Mouse (Mus musculus) stomach, embryonic 15.5 days (tissue): Measurements from ENCODE around the gene Hgd. TPM values are rescaled to one million over a fixed set of nuclear protein-coding genes. Genes with fewer than 3 reads are reported as not detected.
A peak's percentile ranks its signal among the peaks of the same experiment; 100 is the strongest.
"Not testable (repeated sequence)": the region's sequence is repeated elsewhere in the genome, so short reads cannot be mapped to it uniquely, and the experiment has no call there.

Experiments used
- ATAC-seq: fragments of 200-750 bp; cut with Nextera tagmentation; 2 replicates; pipeline ENCODE4 v1.8.0; 2017; ENCODE audit warnings: low read depth, moderate number of reproducible peaks, moderate TSS enrichment; ENCODE audit not compliant: insufficient read depth, low FRiP score
- H3K27ac ChIP-seq: fragments of 300-500 bp; sonication (generic); 2 replicates; pipeline ENCODE4 v1.5.1; 2015; ENCODE audit warnings: mild to moderate bottlenecking, inconsistent platforms
- H3K27me3 ChIP-seq: fragments of 300-500 bp; sonication (generic); replicated peaks from 2 replicates; pipeline ENCODE4 v1.6.1; 2015; ENCODE audit warnings: inconsistent platforms
- H3K36me3 ChIP-seq: fragments of 300-500 bp; sonication (generic); 2 replicates; pipeline ENCODE4 v1.6.1; 2015; ENCODE audit warnings: inconsistent platforms
- H3K4me1 ChIP-seq: fragments of 300-500 bp; sonication (generic); 2 replicates; pipeline ENCODE4 v1.6.1; 2015; ENCODE audit warnings: inconsistent platforms
- H3K4me2 ChIP-seq: fragments of 300-500 bp; sonication (generic); 2 replicates; pipeline ENCODE4 v1.6.1; 2015; ENCODE audit warnings: mild to moderate bottlenecking, inconsistent platforms
- H3K4me3 ChIP-seq: fragments of 300-500 bp; sonication (generic); replicated peaks from 2 replicates; pipeline ENCODE4 v1.5.1; 2015; ENCODE audit warnings: inconsistent platforms
- H3K9ac ChIP-seq: fragments of 300-500 bp; sonication (generic); 2 replicates; pipeline ENCODE4 v1.6.1; 2015; ENCODE audit warnings: inconsistent platforms
- H3K9me3 ChIP-seq: fragments of 300-500 bp; sonication (generic); 2 replicates; pipeline ENCODE4 v1.6.1; 2016; ENCODE audit warnings: inconsistent platforms
- WGBS: fragments of 180-500 bp; shearing (Covaris S2); methylation state at CpG from one replicate; pipeline ENCODE4 v1.1.7; 2015; 5-methylcytosine and 5-hydroxymethylcytosine counted together
- polyA plus RNA-seq: library from polyadenylated mRNA; unstranded; fragments of >200 nt; fragmentation: Nextera tagmentation; extraction: Ambion mirVana; gene quantifications from 2 replicates; pipeline ENCODE4 v1.2.1, GENCODE M21; 2015

Hgd gene
- polyA plus RNA-seq, 1 experiment from 2014 or later, result 3.4 TPM

DNA sequence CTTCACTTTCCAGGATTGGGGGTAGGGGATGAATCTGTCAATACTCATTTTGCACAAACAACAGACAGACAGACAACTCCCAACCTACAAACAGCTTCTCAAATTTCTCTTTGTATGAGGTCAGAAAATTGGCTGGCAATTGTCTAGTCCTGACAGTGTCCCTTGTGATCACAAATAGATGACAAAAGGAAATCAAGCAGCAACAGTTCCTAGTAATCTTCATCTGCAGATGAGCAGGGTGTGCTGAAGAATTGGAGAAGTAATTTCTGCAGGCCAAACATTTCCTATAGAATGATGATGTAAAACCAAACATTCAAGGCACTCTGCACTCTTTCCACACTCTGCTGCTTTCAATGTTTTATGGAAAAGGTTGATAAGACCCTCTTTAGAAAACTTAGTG is 57.8 kb downstream of the Hgd start:
- Histone ChIP-seq H3K9me3 (no peaks in the 10 kb centered on the region), H3K4me2 (no peak overlapping the region), H3K9ac (no peak overlapping the region), H3K27me3 (no peaks in the 10 kb centered on the region), H3K4me3 (no peak overlapping the region), H3K27ac (no peak overlapping the region), H3K4me1 (no peaks in the 10 kb centered on the region), H3K36me3 (no peaks in the 10 kb centered on the region)
- no peak for ATAC-seq

DNA sequence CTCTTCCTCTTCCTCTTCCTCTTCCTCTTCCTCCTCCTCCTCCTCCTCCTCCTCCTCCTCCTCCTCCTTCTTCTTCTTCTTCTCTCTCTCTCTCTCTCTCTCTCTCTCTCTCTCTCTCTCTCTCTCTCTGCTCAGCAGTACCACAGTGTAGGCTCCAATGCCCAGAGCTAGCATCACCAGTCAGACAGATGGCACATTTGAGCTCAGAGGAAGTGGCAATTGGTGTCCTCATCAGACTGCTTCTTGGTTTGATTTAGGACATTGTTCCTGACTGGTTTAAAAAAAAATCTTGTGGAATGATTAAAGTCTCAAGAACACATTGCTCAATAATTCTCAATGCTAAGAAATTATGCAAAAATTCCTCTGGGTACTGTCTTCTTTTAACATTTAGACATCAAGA is 60.6 kb downstream of the Hgd start:
- H3K9ac ChIP-seq, H3K27ac ChIP-seq, H3K4me2 ChIP-seq, H3K27me3 ChIP-seq, H3K4me3 ChIP-seq, H3K36me3 ChIP-seq, H3K9me3 ChIP-seq, H3K4me1 ChIP-seq, ATAC-seq: not testable (repeated sequence)

DNA sequence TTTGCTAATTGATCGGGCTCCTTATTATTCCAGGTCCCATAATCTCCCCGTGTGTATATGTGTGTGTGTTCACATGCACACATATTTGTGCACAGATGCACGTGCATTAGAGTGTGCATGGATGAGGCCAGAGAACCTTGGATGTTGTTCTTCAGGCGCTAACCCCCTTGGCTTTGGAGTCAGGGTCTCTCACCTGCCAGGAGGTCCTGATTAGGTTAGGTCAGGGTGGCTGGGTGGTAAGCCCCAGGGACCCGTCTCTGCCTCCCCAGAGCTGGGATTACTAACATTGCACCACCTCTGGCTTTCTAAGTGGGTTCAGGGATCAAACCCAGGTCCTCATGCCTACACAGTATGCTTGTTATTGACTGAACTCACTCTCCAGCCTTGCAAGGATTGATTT is 64.5 kb downstream of the Hgd start:
- Histone ChIP-seq H3K4me3 (no peak overlapping the region), H3K4me1 (no peaks in the 10 kb centered on the region), H3K27me3 (no peaks in the 10 kb centered on the region), H3K36me3 (peaks cover 19% of the 10 kb centered on the region), H3K4me2 (no peak overlapping the region), H3K27ac (no peak overlapping the region), H3K9ac (no peak overlapping the region), H3K9me3 (no peaks in the 10 kb centered on the region)
- ATAC-seq, result no peak
- WGBS, result 85% methylated on average over 5 of the region's 5 CpGs

DNA sequence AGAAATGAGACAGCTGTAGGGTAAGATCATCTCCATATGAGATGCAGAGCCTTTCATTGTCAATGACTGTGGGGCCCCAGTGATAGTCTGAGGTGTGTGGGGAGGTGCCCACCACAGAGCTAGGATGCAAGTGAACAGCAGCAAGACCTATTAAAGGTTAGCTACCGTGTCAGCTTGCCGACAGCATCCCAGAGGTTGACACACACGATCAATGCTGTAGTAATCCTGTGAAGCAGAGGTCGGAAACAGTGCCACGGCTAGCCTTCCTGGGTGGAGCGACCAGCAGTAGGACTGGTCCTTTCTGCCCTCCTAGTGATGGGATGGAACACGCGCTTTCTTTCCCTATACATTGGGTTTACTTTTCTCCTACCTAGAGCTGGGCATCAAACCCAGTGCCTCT is 65.3 kb downstream of the Hgd start:
- H3K36me3 ChIP-seq, result peaks cover 19% of the 10 kb centered on the region
- no peak overlapping the region for H3K27ac ChIP-seq
- 88% methylated on average over 8 of the region's 8 CpGs for whole genome bisulfite sequencing
- H3K9ac ChIP-seq, result no peak overlapping the region
- no peak for ATAC-seq
- H3K27me3 ChIP-seq, result no peaks in the 10 kb centered on the region
- no peaks in the 10 kb centered on the region for H3K9me3 ChIP-seq
- H3K4me3 ChIP-seq, result no peak overlapping the region
- H3K4me2 ChIP-seq, result no peak overlapping the region
- H3K4me1 ChIP-seq, result no peaks in the 10 kb centered on the region

DNA sequence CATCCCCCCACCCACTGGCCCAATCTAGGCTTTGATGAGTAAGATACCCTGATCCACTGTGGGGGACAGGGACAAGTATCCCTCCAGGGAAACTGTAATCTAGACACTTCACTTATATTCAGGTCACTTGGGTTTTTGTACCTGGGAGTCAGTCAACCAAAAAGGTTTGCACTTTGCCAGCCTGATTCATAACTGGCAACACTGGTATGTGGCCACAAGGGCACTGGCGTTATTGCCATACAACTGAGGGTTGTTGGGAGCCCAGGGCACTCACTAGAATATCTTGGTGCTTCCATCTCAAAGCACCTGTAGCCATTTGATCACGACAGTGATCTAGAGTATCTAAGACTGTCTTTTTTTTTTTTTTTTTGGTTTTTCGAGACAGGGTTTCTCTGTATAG is 65.8 kb downstream of the Hgd start:
- Histone ChIP-seq H3K9ac (no peak overlapping the region), H3K9me3 (no peaks in the 10 kb centered on the region), H3K4me1 (no peaks in the 10 kb centered on the region), H3K27me3 (no peaks in the 10 kb centered on the region), H3K4me2 (no peak overlapping the region), H3K27ac (no peak overlapping the region), H3K36me3 (peaks cover 19% of the 10 kb centered on the region), H3K4me3 (no peak overlapping the region)
- WGBS, result 88% methylated on average over 3 of the region's 3 CpGs
- no peak for ATAC-seq

DNA sequence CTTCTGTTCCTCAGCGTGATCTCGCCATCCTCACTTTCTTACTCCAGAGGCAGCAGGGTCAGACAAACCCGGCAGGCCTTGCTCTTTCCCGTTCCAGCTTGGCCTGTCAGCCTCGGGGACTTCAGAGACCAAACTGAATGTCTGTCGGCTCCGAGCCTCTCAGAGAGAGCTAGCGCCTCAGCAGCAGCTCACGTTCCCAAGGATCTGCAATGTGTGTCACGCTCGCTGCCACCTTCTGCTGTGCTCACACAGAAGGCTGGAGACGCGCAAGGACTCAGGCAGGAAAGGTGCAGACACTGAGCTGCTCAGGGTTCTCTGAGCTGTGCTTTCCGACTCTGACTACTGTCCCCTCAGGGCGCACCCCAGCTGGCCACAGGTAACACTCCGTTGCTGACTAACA is 67.1 kb downstream of the Hgd start:
- Histone ChIP-seq H3K27me3 (no peaks in the 10 kb centered on the region), H3K4me1 (0 out of 2 replicates have a peak, but pooled peaks cover under 1% of the 10 kb centered on the region), H3K4me3 (no peak overlapping the region), H3K9ac (no peak overlapping the region), H3K27ac (no peak overlapping the region), H3K36me3 (peaks cover 19% of the 10 kb centered on the region), H3K9me3 (no peaks in the 10 kb centered on the region), H3K4me2 (no peak overlapping the region)
- no peak for ATAC-seq
- WGBS, result 91% methylated on average over 16 of the region's 16 CpGs

DNA sequence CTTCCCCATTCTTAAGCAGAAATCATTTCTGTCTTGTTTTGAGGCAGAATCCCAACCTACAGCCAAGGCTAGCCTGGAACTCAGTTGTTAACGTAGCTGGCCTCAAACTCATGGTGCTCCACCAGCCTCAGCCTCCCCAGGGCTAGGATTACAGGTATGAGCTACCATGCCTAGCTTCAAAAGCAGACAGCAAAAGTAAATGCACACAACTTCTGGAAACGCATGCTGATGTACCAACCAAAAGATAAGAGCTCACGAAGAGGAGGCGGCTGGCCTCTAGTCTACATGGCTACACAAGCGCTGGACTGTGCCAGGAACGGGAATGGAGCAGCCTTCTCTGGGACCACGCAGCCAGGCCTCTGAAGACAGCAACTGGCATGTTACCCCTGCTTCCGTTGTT is 68.0 kb downstream of the Hgd start:
- no peak overlapping the region for H3K4me3 ChIP-seq
- ATAC-seq, result no peak
- H3K9me3 ChIP-seq, result no peaks in the 10 kb centered on the region
- peaks cover 9% of the 10 kb centered on the region; the same call in 1 of the 2 replicates for H3K4me1 ChIP-seq
- H3K27ac ChIP-seq, result no peak overlapping the region
- WGBS, result 90% methylated on average over 8 of the region's 8 CpGs
- H3K27me3 ChIP-seq, result no peaks in the 10 kb centered on the region
- peaks cover 19% of the 10 kb centered on the region for H3K36me3 ChIP-seq
- no peak overlapping the region for H3K9ac ChIP-seq
- no peak overlapping the region for H3K4me2 ChIP-seq

DNA sequence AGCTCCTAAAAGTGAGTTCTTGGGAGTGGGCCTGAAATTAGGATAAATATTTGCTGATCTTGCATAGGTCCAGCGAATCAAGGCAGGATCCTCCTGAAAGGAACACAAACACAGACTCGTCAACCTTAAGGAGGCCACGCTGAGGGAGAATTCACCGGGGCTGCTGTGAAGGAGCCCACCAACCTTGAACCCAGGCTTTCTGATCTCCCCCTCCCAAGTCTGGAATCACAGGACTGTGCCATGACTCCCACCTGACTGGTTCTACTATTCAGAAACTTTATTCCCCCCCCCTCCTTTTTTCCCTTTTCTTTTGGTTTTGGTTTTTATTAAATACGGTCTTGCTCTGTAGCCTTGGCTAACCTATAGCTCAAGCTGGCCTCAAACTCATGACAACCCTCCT is 69.1 kb downstream of the Hgd start:
- no peaks in the 10 kb centered on the region for H3K9me3 ChIP-seq
- no peak overlapping the region for H3K27ac ChIP-seq
- H3K27me3 ChIP-seq, result no peaks in the 10 kb centered on the region
- H3K4me2 ChIP-seq, result no peak overlapping the region
- 59% methylated on average over 5 of the region's 5 CpGs for WGBS
- H3K9ac ChIP-seq, result no peak overlapping the region
- H3K4me3 ChIP-seq, result no peak overlapping the region
- no peak for ATAC-seq
- peaks cover 19% of the 10 kb centered on the region for H3K36me3 ChIP-seq
- peaks cover 12% of the 10 kb centered on the region for H3K4me1 ChIP-seq

DNA sequence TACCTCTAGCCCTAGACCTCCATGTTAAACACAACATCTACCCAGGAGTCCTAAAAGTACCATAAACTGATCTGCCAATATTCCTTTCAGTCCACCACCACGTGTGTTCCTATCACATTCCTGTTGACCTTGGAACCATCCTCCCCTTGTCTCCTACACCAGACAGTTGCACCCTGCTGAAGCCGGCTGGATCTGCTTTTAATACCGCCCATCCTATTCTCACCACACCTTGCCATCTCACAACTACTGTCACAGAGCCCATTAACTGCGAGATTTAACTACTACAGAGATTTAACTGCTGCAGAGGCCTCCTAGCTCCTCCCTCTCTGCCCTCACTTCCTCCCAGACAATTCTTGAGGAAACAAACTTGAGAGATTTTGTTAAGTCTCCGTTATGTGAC is 71.5 kb downstream of the Hgd start:
- H3K4me3 ChIP-seq, result no peak overlapping the region

DNA sequence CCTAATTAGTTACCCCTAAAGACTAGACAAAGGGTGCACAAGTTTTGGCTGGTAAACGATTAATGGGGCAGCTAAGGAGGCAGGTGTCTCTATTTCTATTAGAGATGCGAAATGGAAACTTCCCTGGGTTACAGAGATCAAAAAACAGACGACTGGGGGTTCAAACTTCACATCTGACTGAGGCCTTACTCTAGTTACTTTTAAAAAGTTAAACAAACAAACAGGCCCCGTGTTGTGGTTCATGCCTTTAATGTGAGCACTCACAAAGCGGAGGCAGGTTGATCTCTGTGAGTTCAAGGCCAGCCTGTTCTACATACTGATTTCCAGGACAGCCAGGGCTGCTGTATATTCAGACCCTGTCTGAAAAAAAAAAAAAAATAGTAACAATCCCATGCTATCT is 72.7 kb downstream of the Hgd start:
- no peak overlapping the region for H3K27ac ChIP-seq
- peaks cover 20% of the 10 kb centered on the region for H3K4me1 ChIP-seq
- peak overlapping the region; percentile 31; the same call in 1 of the 2 replicates for H3K4me3 ChIP-seq
- H3K9ac ChIP-seq, result 0 out of 2 replicates have a peak overlapping the region, but pooled peaks have one; percentile 4
- no peak for ATAC-seq
- peak overlapping the region; percentile 54 for H3K4me2 ChIP-seq
- no peaks in the 10 kb centered on the region for H3K27me3 ChIP-seq
- peaks cover 4% of the 10 kb centered on the region; the same call in 1 of the 2 replicates for H3K36me3 ChIP-seq
- WGBS, result 77% methylated on average over 5 of the region's 5 CpGs
- no peaks in the 10 kb centered on the region for H3K9me3 ChIP-seq

More for the DNA sequence above, 71.5 kb downstream of the Hgd start:
- Histone ChIP-seq H3K9ac (no peak overlapping the region), H3K4me2 (no peak overlapping the region), H3K9me3 (no peaks in the 10 kb centered on the region), H3K36me3 (peaks cover 15% of the 10 kb centered on the region), H3K27ac (no peak overlapping the region), H3K4me1 (peaks cover 20% of the 10 kb centered on the region), H3K27me3 (no peaks in the 10 kb centered on the region)
- 78% methylated on average over 5 of the region's 5 CpGs for WGBS
- no peak for ATAC-seq

DNA sequence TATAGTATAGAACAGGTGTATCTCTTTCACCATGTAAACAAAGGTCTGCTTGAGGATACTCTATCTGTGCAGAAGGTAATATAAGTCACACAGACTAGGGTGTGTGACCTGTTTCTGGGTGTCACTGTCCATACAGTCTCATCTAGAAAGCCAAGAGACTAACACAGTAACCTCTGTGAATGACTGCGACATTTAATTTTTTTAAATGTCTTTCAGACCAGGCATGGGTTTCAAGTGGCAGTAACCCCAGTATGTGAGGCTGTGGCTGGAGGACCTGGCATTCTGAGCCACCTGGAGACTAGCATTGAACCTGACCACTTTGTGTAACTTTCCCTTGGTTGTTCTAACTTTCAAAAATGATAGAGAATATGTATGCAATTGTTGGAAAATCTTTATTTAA is 73.1 kb downstream of the Hgd start:
- no peaks in the 10 kb centered on the region for H3K9me3 ChIP-seq
- no peaks in the 10 kb centered on the region for H3K27me3 ChIP-seq
- 78% methylated on average over 1 of the region's 1 CpGs for WGBS
- H3K9ac ChIP-seq, result 0 out of 2 replicates have a peak overlapping the region, but pooled peaks have one; percentile 4
- ATAC-seq, result no peak
- H3K36me3 ChIP-seq, result no peaks in the 10 kb centered on the region
- peak overlapping the region; percentile 31 for H3K4me3 ChIP-seq
- peaks cover 20% of the 10 kb centered on the region for H3K4me1 ChIP-seq
- H3K27ac ChIP-seq, result no peak overlapping the region
- H3K4me2 ChIP-seq, result peak overlapping the region; percentile 54

DNA sequence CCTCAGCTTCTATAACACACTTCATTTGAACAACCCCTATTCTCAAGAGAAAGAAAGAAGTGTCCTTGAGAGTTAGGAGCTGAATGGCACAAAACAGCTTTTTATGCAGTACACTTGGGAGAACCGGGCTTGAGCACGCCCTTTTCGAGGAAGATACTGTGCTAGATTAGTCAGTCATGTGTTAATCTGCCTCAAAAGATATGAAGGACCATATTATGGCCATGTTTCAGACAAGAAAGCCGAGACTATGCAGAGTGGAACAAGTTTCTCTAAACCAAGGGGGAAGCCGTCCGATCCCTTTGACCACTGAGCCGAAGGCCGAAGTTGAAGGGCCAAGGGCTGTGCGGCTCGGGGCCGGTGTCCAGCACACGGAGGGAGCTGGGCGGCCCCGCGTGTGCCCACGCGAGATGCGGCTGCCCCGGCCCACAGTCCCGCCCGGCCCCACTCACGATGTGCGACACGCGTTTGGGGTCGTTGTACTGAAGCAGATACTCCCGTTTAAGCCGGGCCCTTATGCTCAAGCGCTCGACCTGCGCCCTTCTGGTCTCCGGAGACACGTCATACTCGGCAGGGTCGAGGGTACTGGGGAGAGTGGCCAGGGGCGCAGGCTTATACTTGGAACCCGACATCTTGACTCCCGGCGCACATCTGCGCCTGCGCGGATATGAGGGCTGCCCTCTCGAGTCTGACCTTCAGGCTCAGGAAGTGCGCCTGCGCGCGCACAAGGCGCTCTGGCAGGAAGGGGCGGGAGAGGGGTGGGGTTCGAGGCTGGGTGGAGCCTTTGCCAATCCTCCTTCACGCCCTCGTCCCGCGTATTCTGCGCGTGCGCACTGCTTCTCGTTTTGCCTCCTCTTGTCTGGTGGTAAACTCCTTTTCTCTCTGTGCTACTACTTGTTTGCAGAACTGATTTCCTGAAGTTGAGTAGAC is 74.0 kb downstream of the Hgd start, which contains the start of gene Ndufb4:
TSS of gene Ndufb4 (minus strand) at position 723 of the 927 bp plus-strand sequence.
- Histone ChIP-seq H3K4me3 (peak within 1 kb of the TSS; percentile 73), H3K27me3 (no peaks in the 10 kb centered on the region), H3K9ac (peak within 1 kb of the TSS; percentile 69; the same call in 1 of the 2 replicates), H3K9me3 (no peaks in the 10 kb centered on the region), H3K4me1 (peaks cover 20% of the 10 kb centered on the region), H3K4me2 (peak within 1 kb of the TSS; percentile 54), H3K36me3 (no peaks in the 10 kb centered on the region), H3K27ac (peak within 1 kb of the TSS; percentile 81)
- under 1% methylated on average over 56 of the region's 58 CpGs for WGBS
- ATAC-seq, result peak; percentile 96
